Mouse (Mus musculus) fat pad, adult 2 months (tissue): Measurements from ENCODE around the gene Ncoa7.
"Not testable (repeated sequence)": the region's sequence is repeated elsewhere in the genome, so short reads cannot be mapped to it uniquely, and the experiment has no call there.

ENCODE experiments used
- DNase-seq: peaks from one replicate; pipeline ENCODE4 v3.0.0-alpha.2; 2011; ENCODE audit warnings: low read depth, low spot score; ENCODE audit errors: extremely low read depth

Ncoa7 gene

DNA sequence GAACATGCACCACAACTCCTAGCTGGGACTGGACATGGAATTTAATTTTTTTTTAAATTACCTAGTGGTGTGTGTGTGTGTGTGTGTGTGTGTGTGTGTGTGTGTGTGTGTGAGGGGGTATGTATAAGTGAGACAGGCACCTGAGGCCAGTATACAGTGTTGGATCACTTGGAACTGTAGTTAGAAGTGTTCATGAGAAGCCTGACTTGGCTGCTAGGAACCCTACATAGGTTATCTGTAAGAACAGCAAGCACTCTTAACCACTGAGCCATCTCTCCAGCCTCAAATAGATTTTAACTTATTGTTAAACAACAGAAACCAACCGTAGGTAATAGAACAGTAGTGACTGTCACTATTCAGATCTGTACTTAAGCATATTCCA is 14.8 kb downstream of the Ncoa7 start:
- DNase-seq: no peak

DNA sequence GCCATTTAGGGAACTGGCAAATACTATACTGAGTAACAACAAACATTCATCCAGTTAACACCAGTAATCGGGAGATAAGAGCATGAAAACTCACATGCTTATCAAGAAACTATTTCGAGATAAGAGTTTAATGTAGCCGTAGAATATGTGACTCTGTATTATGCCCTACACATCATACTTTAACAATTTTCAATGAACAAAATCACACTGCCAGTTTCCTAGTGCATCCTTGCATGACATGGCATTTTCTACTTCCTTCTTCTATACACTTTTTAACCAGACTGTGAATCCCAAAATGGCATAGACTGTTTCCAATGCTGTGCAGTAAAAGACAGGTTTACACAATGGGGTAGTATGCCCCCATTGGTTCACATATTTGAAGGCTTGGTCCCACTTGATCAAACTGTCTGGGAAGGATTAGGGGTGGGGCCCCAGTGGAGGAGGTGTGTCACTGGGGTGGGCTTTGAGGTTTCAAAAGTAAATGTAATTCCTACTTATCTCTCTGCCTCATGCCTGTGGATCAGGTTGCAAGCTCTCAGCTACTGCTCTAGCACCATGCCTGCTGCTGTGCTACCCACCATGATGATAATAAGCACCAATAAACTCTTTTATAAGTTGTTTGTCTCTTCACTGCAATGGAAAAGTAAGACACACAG is 15.3 kb downstream of the Ncoa7 start:
- no peak for DNase-seq

DNA sequence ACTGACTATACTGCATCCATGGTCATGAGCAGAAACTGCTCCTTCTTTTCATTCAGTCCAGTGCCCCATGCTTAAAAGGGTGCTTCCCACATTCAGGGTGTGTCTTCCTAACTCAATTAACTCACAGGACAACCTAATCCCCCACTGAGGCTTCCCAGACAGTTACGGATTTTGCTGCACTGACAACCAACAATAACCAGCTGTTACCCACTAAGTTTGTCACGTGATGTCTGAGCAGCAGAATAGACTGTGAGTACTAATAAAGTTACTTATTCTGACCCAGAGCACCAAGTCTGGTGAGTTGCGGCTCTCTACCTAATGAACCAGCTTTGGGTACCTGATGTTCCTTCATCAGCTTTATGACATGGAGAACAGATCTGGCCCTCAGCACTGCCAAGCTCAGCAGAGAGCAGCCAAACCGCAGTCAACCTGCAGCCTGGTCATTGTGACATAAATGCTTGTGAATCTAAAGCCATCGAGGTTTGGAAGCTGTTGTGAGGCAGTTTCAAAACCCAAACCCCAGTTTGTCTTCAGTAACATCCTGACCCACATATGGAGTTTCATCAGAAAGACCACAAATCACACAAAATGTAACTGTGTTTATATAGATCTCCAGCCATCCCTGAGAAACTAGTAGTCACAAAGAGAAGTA is 16.9 kb downstream of the Ncoa7 start:
- peak; percentile 69 for DNase-seq

DNA sequence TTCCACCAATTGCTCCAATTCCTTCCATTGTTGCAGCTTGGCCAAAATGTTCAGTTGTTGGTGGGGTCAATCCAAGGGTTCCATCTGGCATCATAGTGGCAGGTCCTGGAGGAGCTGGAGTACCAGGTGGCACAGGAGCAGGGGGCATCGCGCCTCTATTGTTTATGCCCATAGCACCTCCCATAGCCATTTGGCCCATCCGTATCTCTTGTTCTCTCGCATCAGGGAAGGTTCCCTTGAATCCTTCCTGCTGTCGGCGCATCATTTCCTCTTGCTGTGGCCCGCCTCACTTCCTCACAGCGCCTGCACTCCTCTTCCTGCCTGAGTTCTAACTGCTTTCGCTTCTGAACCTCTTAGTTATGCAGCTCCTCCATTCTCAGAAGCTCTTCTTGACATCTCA is 22.2 kb downstream of the Ncoa7 start:
- not testable (repeated sequence) for DNase-seq

DNA sequence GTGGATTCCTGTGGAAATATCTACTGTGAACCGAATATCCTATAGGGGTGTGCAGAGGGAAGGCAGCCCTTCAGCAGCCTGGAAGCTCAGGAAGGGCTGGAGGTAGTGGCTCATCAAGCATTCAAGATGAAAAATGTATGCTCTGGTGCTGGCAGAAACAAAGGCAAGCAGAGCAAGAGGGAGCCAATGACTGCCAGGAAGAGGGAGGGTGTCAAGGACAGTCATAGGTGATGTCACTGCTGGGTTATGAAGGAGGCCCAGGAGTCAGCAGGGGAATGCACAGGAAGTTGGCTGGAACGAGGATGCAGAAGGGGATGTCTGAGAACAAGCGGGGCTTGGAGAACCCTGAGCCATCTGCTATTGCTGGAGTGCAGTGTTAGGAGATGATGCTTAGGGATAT is 24.9 kb downstream of the Ncoa7 start:
- DNase-seq: no peak

DNA sequence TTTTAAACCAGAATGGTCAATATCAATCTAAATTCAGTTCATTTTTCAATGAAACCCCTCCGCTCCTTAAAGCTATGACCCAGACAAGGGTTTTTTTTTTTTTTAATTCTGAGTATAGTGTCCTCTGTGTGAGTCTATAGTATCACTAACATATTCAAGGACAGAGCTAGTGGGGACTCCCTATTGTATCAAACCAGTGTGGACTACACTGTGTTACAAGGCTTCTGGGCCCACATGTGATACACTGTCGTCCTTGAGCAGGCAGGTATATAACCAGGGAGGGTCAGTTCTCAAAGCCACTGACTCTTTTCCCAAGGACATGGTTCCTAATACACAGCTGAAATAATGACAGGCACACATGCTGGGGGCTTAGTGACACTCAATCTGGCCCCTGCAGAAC is 27.1 kb downstream of the Ncoa7 start:
- DNase-seq: no peak

DNA sequence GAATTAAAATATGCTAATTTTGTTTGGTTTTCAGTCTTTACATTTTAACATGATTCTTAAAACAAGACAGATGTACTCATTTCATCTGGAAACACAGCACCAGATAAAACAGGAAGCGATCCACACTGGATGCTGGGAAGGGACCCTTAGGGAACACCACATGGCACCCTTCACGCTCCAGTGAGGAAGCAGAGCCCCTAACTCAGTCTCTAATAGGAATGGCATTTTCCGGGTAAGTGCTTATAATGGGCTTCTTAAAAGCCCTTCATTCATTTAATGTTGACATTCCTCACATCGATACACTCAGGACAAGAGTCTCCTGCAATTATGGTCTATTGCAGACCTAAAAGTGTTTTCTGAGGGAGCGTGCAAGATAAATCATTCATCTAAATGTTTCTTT is 27.6 kb downstream of the Ncoa7 start:
- DNase-seq: no peak

DNA sequence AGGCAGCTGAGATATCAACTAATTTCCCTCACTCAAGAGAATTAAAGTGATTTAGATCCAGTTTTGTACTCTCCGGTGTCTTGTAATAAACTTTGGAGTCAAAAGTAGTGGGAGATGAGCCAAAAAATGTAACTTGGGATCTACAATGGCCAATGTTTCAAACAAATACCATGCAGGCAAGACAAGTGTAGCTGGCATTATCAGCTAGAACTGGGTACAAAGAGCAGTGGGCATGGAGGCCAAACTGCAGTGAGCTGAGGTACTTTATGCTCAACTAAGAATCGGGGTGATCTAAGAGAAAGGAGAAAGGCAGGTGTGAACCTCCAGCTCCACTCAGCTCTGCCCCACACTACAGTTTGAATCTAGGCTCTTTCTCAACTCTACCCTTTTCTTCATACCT is 28.7 kb downstream of the Ncoa7 start:
- DNase-seq: no peak

DNA sequence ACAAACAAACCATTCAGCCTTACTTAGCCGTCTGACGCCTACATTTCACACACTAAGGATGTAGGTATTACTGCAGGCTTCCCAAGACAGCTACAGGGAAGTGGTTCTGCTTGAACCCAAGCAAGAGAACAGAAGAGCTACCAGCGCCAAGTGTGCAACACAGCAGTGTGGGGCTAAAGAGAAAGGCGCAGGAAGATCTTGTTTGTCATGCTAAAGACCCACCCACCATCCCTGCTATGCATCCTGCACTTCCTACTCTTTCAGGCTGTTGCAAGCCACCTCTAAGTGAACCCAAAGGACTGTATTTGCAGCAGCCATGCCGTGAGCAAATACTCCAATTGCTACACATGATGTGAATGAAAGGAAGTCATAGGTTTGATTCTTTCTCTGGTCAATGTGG is 29.9 kb downstream of the Ncoa7 start:
- no peak for DNase-seq

DNA sequence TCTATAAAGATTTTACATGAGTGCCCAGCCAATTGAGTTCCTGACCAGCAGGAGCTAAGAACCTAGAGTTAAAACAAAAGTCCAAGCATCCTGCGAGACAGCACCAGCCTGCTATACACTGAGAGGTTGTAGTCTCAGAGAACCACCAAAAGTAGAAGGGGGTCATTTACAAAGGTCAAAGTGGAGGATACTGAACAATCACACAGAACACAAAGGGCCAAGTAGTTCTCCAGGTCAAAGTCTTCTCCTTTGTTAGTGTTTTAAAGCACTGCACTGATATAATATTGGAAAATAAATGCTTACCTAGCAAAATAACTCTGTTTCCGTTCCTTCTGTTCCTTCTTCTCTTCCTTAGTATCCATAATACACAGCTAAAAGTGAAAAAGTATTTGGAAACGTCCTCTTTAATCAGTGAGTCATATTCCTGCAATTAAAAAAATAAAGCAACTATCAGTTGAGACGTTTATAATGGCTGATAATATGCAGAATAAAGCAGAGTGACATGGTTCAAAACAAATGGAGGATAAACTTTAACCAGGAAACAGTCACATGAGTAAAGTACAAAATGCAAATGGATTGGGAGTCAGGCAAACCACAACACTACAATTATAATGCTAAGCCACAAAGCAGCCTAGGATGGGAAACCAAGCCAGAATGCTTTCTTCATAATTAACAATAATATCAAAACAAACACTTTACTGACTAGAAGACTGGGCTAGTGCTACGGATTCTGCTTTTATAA is 31.5 kb downstream of the Ncoa7 start:
- DNase-seq: no peak

DNA sequence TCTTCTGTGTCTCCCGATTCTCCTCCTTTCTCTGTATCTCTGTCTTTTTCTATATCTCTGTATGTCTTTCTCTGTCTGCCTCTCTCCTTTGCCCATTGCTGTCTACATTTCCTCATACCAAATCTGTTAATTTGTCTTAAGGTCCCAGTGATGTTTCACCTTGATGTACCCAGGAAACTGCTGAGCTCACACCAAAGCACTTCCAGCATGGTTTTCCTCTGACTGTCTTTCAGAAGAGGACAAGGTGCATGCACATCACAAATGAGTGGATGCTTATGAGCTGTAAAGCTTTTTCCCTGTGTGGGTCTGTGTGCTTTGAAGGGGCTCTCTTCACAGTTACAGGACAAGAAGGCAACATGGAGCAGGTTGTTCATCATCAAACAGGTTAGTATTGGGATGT is 34.3 kb downstream of the Ncoa7 start:
- DNase-seq: no peak

DNA sequence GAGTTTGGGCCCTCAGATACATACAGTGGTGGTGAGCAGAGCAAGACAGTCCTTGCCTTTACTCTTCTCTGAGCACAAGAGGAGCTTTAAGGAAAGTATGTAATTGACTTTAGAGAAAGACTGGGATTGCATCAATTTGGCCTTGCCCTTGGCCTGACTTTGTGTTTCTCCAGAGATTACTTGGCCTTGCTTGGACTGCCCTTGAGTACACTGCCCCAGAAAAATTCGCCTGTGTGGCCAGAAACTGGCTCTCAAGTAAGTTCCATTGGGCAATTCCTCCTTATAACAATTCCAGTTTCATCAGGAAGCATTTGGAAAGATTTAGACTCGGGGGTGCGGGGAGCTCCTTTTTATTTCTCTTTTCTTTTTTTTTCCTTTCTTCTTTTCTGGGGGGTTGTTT is 34.9 kb downstream of the Ncoa7 start:
- no peak for DNase-seq

DNA sequence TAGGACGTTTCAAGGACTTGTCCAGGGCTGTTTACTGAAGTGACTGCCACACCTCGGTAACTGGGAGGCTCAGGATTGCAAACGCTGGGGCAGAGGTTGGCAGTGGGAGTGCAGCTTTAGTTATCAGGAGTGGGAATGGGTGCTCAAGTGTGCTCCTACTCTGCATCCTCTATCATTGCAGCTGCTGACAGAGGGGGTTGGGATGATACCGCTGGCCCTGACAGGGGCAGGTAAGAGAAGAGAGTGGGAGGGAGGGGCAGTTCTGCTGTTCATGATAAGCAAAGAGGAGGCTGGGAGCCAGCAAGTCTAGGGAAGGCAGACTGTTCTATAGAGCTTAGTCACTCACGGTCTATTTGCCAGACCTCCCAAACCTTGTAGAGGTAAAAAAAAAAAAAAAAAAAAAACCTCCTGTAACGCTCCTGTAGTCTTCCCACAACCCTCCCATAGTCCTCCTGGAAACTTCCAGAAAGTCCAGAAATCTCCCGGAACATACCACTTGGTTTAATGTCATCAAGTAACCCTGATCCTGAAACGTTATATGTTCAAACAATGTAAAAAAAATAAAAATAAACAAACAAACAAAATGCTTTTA is 39.9 kb downstream of the Ncoa7 start:
- DNase-seq: no peak

DNA sequence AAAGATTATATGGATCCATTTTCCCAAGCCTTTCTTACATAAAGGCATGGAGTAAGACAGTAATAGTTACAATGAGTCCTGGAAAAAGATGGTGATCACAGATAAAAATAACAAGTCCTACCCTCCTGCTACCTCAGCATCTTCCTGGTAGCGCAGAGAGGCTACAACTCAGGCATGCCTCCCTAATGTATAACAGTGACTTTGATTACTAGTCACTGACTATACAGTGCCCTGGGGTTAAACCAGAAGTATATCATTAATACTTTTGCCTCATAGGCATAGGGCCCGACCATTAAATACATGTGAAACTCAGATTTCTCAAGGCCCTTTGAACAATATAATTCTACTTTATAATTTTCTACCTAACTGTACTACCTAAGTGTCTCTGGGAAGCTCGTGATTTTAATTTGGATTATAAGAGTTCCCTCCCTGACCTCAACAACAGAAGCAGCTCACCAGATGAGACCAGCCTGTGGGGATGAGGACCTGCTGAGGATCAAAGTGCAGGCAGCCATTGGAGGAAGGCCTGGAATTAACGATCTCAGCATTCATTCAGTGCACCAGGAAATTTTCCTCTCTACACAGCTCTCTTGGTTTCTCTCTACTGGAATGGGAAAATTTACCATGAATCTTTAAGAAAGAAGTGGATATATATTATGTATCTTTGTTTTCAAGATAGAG is 40.7 kb downstream of the Ncoa7 start:
- DNase-seq: no peak

DNA sequence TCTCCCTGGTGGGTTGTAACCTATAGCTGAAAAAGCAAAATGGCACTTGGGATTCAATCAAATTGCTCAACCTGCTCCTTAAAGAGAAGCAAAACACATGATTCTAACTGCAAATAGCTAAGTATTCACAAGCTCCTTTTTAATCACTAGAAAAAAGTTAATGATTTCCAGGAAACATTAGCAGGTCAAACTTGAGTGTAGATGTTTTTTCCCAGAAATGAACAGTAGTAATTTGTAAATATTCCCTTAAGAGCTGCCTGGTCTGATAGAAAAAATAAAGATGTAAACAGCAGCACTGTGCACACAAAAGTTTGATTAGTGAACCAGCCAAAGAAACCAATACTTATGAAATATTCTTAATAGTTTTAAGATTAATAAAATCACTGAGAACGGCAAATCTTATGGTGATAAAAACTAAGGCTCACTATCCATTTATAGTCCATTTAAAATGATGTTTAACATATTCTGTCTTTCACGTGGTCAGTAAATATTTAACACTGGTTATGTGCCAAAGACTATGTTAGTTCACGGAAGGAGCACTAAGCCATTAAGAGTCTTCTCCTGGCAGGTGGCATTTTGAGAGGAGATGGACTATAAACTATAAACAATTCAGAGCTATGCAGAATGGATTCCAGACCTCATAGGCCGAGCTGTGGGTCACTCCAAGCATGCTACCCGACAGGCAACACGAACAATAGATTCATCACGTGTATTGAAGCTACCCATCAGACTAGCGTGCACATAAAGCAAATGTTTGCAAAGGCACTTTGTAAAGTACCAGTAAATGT is 43.6 kb downstream of the Ncoa7 start:
- no peak for DNase-seq

DNA sequence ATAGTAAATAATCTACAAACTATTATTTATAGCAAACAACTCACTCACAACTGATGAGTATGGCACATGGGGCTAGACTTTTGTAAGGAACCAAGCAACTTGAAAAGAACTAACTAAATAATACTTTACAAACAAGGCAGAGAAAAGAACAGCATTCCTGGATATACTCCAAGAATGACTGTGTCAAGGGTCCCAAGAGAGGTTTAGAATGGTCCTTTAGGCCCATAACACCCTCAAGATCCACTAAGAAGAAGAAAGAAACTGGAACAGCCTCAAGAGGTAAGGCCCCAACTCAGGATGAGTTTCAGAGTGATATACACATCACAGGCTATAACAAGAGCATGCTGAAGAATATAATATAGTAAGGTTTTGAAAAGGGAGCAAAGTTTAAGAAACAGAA is 47.1 kb downstream of the Ncoa7 start:
- no peak for DNase-seq

DNA sequence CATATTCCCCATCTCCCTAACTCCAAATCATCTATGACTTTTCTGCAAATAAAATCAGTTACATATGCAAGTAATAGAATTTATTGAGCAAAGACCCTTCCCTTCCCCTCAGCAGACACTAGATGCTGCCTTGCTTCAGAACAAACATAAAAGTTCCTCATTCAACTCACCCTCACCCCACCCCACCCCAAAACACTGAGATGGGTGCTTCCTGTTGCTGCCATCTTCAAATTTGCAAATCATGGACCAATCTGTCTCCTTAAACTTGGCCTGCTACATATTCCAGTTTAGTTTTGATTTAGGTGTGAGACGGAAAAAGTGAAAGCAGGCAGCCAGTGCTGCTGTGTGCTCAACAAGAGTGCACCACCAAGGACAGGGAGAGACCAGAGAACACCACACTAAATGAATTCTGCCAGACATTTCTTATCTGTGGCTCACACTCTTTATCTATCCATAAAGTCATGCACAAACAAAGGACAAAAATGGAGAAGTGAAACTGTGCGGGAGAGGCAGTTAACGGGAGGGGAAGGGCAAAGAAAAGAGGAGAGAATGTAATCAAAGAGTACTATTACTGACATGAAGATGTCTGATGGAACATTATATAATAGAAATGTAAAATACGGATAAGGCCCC is 48.2 kb downstream of the Ncoa7 start:
- DNase-seq: no peak

DNA sequence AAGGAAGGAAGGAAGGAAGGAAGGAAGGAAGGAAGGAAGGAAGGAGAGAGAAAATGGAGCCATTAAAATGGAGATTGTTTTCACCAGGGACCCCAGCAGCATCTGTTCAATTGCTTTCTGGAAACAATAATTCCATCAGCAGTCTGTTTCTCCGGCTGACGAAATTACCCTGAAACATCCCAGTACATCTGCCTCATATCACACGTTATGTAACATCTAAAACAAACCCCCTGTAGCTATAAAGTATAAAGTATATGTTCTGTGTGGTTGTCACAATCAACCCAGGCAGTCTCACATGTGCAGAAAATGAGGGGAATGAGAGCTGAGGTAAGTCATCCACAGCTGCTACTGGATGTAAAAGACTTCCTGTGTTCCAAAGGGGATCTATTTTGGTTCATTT is 49.0 kb downstream of the Ncoa7 start:
- no peak for DNase-seq

DNA sequence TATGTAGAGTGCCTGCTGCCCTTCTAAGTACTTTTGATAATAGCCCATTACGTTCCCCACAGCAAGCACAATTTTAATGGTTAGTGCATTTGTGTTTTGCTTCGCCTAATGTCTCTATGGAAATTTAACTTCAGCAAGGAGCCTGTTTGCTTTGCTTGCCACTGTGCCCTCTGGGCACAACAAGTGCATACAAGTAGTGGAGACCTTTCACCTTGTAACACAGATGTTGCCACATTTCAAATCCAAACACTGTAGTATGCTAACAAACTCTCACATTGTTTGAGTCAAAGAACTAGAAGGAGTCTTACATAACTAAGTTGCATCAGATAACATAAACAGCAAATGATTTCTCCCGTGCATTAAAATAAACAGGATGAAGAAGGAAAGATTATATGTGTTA is 50.6 kb downstream of the Ncoa7 start:
- DNase-seq: peak; percentile 93

DNA sequence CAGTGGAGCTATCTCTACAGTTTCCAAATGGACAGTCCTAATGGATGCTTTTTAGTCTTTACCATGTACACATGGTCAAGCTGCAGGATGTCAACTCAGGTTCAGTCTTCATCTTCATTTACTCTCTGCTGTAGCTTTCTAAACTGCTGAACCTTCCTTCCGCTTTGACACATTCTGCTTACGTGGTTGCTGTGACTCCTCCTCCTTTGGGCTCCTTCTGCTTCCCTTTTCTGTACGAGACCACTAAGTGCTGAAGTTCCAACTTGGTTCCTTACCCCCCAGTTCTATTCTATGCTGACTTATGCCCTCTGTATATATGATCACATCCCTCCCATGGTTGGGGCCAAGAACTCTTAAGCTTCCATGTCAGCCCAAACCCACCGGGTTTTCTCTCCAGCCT is 51.5 kb downstream of the Ncoa7 start:
- DNase-seq: no peak
